Mouse (Mus musculus): ENCODE measurements around the gene Strn4. TPM values are rescaled to one million over a fixed set of nuclear protein-coding genes. Genes with fewer than 3 reads are reported as not detected.

Gene Strn4
- total RNA-seq, 2 experiments from 2014 or later, result 27.6 to 50.0 TPM

DNA sequence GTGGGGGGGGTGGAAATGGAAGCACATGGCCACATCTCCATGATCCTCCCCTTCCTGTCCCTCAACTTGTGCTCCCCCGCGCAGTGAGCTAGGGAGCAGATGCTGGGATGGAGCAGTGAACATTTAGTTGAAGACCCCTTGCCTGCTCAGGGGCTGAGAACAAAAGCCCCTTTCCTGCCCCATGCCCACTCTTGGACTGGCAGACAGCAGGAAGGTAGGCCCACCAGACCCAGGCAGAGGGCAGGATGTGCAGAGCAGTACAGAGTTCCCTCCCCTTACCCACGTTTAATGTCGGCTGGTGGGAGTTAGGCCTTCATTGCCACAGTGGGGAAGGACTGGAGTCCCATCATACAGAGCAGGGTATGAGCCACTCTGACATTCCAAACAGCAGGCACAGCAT lies 25.4 kb downstream of the Strn4 start:
- ATAC-seq (ENCODE audit: poor library complexity, severe bottlenecking), result no peak

DNA sequence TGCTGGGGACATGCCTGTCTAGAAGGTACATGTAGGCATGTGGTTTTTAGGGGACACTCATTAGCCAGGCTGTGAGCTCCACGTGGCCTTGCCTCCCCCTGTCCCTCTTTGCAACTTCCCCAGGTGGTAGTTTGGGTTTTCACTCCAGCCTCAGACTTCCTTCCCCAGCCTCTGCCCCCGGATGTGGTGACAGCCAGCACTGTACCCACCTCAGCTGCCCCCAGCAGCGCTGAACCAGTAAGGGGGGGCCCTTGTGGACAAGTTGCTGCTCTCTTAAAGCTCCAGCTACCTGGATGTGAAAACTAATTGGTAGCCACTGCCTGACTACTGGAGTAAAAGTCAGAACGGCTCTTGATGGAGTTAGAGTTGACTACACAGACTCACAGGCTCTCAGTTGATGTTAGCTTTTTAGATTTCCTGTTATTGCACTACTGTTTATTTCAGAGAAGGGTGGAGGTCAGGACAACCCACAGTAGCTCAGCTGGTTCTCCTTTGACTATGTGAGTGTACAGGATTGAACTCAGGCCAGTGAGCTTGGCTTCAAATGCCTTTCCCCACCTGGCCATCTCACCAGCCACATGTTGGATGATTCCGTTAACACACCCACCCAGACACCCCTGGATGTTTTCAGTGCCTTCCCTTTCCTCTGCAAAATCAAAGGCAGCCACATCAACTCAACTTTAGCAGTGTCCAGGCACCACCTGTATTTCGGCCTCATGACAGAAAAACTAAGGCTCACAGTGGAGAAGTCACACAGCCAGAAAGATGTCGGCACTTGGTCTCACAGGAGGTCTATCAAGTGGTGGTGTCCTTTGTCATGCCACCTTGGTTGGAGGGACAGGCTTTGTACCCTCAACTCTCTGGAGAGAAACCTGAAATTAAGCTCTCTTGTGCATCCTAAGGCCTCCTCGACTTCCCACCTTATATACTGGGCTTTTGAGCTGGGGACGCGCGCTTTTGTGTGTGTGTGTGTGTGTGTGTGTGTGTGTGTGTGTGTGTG lies 26.2 kb downstream of the Strn4 start:
- ATAC-seq (ENCODE audit: poor library complexity, severe bottlenecking), result peak; percentile 58

DNA sequence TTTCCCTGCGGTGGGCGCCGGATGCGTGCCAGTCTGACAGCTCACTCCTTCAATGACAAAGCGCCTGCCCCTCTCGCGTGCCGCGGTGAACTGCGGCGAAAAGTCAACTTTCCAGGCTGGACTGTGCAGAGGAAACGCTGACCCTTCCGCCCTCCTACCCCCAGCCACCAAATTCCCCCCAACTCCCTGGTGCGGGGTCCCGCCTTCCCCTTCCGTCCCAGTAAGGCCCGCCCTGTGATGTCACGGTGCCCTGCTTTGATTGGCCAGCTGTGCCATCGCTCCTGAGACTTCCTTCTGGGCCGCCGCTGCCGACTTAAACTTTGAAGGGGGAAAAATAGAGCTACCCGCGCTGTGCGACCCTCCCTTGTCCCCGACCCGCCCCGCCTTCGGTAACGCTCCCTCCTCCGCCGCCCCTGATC lies 27.0 kb downstream of the Strn4 start, which contains the start of gene Prkd2:
Prkd2 (plus strand) TSS at position 258 of the 419 bp plus-strand sequence.
- peak; percentile 70 for ATAC-seq (ENCODE audit: poor library complexity, severe bottlenecking)

DNA sequence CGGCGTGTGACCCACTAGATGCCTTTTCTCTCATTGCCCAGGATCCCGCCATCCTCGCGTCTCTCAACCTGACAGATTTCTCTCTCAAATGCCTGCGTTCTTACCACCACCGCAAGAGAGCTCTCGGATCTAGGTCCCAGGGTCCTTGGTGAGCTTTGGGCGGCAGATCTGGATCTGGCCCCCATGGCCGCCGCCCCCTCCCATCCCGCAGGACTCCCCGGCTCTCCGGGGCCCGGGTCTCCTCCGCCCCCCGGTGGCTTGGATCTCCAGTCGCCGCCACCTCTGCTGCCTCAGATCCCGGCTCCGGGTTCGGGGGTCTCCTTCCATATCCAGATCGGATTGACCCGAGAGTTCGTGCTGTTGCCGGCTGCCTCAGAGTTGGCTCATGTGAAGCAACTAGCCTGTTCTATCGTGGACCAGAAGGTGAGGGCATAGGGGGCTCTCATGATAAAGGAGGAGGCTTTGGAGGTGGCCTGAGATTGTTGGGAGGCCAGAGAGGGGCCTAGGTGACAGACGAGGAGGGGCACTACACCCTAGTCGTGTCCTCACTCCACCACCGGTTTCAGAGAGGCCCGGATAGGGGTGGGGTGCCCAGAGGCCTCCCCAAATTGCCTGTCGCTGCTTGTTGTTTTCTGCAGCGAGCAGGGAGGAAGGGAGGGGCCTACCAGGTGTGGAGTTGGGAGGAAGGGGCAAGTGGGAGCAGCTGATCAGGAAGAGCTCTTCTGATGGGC lies 27.9 kb downstream of the Strn4 start:
- peak; percentile 19 for ATAC-seq (ENCODE audit: poor library complexity, severe bottlenecking)

DNA sequence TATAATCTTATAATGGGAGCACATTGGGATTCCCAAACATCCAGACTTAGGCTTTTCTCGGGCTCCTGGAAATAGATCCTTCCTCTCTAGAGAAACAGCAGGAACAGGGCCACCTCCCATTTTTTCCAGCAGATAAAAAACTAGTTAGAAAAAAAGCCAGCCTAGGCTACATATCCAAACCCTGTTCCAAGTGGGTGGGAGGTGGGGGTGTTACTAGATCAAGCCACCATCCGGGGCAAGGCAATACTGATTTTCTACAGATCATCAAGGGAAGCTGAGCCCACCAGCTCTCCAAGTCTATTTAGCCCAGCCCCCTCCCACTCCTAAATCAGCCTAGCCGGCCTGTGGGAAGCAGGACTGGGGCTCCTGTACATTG lies 29.0 kb downstream of the Strn4 start:
- no peak for ATAC-seq (ENCODE audit: poor library complexity, severe bottlenecking)

DNA sequence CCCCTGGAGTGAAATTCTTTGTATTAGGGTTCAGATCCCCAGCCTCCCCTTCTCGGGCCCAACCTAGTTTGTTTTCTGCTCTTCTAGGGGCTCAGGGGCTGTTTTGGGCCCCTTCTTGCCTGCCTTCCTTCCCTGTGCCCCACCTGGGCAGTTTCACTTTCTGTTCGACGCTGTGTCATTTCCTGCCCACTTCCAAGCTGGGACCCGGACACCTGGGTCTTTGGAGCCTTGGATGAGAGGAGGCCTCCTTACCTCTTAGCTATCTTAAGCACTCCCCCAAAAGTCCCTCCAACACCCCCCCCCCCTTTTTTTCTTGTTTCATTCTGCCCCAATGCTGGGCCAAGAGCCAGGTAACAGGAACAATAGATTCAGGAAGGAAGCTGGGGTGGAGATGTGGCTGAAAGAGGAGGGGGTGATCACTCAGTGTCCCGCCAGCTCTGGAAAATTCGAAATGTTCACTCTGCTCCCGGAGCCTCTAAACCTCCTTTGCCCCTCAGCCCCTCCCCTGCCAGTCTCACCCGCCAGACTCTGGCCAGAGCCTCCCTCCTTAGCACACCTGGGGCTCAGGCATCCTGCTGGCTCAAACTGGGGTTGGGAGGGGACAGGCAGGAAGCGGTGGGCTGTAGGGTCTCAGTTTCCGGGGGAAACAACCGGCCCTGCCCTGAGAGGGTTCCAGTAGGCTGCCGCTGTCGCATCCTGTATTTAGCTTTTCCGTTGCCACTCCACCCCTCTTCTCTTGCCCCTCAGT lies 29.6 kb downstream of the Strn4 start:
- peak; percentile 13; the same call in 1 of the 2 replicates for ATAC-seq (ENCODE audit: poor library complexity, severe bottlenecking)

DNA sequence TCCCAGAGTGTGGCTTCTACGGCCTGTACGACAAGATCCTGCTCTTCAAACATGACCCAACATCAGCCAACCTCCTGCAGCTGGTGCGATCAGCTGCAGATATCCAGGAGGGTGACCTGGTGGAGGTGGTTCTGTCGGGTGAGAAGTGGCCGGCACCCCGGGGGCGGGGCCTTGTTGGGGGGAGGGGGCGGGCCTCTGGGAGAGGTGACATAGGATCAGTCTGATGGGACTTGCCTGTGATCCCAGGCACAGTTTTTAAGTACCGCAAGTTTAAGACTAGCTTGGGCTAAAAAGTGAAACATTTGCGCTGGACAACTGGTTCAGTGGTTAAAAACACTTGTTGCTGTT lies 30.1 kb downstream of the Strn4 start:
- no peak for ATAC-seq (ENCODE audit: poor library complexity, severe bottlenecking)

DNA sequence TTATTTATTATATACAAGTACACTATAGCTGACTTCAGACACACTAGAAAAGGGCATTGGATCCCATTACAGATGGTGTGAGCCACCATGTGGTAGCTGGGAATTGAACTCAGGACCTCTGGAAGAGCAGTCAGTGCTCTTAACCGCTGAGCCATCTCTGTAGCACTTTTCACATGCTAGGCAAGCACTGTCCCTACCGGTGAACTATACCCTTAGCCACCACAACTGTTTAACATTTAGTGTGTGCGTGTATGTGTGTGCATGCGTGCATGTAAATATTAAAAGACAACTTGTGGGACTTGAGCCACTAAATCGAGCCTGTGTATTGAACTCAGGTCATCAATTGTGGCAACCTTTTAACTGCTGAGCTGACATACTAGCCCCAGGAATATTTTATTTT lies 31.1 kb downstream of the Strn4 start:
- no peak for ATAC-seq (ENCODE audit: poor library complexity, severe bottlenecking)

DNA sequence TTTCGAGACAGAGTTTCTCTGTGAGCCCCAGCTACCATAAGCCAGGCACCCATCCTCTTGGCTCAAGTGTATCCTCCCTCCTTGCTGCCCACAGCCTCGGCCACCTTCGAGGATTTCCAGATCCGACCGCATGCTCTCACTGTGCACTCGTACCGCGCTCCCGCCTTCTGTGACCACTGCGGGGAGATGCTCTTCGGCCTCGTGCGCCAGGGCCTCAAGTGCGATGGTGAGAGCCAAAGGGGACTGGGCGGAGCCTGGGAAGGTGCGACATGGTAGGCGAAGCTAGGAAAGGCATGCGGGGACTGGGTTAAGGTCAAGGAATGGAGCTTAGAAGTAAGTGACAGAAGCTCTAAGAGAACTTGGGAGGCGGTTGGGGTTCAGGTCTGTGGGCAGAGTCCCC lies 31.8 kb downstream of the Strn4 start:
- ATAC-seq (ENCODE audit: poor library complexity, severe bottlenecking), result no peak

DNA sequence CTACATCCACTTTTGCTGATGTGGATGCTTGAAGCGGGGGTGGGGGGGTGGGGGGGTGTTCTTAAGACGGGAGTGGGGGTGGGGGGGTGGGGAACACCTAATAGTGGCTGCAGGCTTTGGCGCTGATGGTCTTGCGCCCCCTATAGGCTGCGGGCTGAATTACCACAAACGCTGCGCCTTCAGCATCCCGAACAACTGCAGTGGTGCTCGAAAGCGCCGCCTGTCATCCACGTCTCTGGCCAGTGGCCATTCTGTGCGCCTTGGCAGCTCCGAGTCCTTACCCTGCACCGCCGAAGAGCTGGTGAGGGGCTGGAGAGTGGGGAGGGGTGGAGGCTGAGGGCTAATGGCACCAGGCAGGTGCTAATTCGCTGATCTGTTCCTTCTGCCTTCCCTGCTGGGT lies 32.9 kb downstream of the Strn4 start:
- ATAC-seq (ENCODE audit: poor library complexity, severe bottlenecking), result no peak

DNA sequence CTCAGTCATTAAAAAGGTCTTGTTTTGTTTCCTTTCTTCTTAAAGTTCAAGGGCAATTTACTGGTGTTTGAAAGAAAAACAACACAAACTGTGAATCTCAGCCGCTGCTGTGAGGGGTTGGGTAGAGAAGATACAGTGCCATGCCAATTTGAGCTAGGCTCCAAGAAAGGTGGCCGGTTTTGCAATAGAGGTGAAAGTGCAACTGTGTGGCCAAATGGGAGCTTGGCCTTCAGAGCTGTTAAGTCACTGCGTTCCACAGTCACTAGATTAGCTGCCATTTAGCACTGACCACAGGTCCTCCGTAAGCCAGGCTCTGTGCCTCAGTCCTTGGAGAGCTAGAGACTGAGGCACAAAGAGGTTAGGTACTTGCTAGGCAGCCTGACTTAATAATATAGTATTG lies 35.9 kb downstream of the Strn4 start:
- ATAC-seq (ENCODE audit: poor library complexity, severe bottlenecking), result no peak

DNA sequence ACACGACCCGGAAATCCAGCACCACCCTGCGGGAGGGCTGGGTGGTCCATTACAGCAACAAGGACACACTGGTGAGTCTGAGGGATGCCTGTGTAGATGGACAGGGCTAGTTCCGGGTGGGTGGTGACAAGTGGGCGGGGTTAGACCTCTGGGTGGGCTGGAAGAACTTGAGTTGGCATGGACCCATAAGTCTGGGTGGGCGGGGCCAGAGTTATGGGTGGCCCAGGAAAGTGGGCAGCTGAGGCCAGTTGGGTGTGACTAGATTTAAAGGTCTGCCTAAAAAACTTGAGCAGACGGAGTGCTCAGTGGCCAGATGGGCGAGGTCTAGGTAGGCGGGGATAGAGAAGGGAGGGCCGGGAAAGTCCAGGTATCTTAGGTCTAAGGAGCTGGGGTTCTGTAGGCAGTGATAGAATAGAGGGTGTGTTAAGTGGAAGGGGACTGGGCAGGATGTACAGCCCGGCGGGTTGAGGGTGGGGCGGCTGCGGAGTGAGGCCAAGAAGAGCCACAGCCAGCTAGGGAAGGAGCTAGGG lies 37.7 kb downstream of the Strn4 start:
- ATAC-seq (ENCODE audit: poor library complexity, severe bottlenecking), result no peak

DNA sequence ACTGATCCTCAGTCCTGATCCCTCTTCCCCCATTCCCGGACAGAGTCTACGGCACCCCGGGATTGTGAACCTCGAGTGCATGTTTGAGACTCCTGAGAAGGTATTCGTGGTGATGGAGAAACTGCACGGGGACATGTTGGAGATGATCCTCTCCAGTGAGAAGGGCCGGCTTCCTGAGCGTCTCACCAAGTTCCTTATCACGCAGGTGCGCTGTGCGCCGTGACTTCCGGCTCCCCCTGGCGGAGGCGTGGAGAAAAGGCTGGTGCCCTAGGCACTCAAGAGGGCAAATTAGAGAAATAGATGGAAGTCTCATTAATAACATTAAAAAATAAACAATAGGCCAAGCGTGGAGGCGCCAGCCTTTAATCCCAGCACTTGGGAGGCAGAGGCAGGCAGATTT lies 42.6 kb downstream of the Strn4 start:
- ATAC-seq (ENCODE audit: poor library complexity, severe bottlenecking), result peak; percentile 82

DNA sequence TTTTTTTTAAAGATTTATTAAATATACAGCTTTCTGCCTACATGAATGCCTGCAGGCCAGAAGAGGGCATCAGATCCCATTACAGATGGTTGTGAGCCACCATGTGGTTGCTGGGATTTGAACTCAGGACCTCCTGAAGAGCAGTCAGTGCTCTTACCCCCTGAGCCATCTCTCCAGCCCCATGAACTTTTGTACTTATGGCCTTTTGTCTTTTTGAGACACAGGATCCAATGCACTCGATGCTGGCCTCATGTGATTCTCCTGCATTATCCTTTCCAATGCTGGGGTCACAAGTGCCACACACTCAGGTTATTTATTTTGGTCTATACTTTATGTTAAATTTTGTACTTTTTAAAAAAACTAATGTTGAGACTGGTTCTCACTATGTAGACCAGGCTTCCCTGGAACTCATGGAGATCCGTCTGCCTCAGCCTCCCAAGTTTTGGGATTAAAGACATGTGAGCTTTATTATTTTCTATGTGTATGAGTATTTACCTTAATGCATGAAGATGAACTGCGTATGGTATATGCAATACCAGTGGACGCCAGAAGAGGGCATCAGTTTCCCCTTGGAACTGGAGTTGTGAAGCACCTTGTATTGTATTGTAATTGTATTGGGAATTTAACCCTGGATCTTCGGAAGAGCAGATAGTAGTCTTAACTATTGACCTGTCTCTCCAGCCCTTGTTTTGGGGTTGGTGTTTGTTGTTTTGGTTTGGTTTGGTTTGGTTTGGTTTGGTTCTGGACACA lies 44.4 kb downstream of the Strn4 start:
- peak; percentile 68 for ATAC-seq (ENCODE audit: poor library complexity, severe bottlenecking)

DNA sequence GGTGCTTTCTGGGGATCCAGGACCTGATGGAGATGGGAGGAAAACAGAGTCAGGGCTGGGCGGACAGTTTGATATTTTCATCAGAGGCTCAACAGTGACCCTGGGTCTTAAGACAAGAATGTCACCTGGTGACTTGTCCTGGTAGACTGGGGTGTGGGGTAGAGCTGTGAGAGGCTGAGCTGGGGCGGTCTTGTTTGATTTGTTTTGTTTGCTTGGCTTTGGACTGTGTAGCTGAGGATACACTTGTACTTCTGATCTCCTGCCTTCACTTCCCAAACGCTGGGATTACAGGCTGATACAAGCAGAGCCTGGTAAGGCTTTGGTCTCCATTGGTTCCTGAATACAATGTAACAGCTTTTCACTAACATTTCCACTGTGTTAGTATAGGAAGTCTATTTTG lies 51.8 kb downstream of the Strn4 start:
- ATAC-seq (ENCODE audit: poor library complexity, severe bottlenecking), result no peak

DNA sequence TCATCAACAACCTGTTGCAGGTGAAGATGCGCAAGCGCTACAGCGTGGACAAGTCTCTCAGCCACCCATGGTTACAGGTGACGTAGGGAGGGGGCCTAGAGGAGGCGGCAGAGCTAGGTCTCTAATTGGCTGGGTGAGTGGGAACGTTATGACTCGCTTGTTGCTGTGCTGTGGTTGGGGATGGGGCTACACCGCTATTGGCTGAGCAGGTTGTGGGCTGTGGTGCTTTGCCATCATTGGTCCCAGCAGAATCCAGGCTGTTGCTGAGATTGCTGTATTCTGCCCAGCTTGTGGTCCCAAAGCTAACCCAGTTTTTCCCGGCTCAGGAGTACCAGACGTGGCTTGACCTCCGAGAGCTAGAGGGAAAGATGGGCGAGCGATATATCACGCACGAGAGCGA lies 53.8 kb downstream of the Strn4 start:
- no peak for ATAC-seq (ENCODE audit: poor library complexity, severe bottlenecking)

DNA sequence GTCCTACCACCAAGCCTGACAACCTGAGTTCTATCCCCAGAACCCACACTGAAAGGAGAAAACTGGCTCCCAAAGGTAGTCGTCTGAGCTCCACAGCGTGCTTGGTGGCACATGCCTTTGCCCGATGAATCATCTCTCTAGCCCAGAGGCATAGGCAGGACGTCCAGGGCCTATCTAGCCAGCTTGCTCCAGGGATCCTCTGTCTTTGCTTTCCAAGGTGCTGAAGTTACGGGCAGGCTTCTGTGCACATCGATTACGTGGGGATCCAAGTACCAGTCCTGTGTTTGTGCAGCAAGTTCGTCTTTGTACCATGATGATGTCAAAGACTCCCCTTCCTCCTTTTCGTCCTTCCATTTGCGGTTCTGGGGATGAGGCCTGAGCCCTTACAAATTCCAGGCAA lies 55.9 kb downstream of the Strn4 start:
- no peak for ATAC-seq (ENCODE audit: poor library complexity, severe bottlenecking)

DNA sequence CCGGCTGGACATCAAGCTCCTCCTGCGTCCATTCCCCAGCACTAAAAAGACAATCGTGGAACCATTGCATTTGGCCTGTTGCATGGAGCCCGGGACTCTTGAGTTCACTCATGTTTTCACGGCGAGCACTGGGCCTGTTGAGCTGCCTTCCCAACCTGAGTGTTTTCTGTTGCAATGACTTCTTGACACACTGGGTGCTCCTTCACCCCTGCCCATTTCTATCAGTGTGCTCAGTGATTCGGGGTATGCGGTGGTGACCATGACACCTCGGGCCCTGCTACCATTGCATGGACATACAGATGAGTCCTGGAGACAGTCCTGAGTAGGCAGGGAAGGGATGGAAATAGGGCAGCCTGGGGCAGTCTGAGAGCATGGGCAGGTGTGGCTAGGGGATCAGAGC lies 56.8 kb downstream of the Strn4 start:
- no peak for ATAC-seq (ENCODE audit: poor library complexity, severe bottlenecking)

DNA sequence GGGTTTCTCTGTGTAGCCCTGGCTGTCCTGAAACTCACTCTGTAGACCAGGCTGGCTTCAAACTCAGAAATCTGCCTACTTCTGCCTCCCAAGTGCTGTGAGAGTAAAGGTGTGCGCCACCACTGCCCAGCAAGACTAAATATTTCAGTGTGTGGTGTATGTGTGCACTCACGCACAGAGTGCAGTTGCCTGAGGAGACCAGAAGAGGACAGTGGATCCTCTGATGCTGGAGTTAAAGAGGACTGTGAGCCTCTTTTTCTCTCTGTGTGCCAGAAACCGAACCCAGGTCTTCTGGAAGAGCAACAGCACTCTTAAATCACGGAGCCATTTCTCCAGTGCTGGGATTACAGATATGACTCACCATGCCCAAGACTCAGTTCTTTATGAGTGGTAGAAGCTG lies 57.7 kb downstream of the Strn4 start:
- ATAC-seq (ENCODE audit: poor library complexity, severe bottlenecking), result no peak

DNA sequence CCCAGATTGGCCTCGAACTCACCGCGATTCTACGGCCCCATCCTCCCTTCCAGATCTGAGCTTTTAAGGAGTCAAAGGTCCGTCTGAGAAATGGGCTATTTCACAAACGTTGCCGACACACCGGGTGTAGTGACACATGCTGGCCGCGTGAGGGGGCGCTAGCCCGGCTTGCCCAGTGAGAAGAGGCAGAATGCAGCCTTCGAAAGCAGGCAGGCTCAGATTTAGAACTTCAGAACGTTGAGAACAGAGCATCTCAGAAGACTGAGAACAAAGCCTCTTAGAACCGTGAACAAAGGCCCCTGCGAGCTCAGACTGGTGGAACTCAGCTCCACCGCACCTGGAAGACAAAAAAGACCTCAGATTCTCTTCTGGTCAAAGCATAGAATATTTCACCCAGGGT lies 58.5 kb downstream of the Strn4 start:
- ATAC-seq (ENCODE audit: poor library complexity, severe bottlenecking), result peak; percentile 72
